Mouse (Mus musculus): ENCODE measurements around the gene Rangap1. TPM values are rescaled to one million over a fixed set of nuclear protein-coding genes. Genes with fewer than 3 reads are reported as not detected.

Gene Rangap1
- polyA plus RNA-seq, 3 experiments from 2014 or later, result 43.0 to 72.2 (median 45.8) TPM

DNA sequence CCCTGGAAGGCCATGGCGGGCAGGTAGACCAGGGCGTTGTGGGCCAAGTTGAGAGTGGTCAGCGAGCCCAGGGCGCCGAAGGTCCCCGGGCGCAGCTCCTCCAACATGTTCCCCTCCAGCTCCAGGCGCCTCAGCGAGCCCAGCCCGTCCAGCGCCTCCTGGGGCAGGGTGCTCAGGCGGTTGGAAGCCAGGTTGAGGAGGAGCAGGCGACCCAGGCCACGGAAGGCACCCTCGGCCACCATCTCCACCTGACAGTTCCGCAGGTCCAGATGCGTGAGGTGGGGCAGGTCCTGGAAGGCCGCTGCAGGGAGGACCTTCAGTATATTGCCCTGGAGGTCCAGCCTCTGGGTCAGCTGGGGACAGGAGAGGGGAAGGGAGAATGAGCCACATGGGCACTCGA is 50.4 kb downstream of the Rangap1 start:
- ATAC-seq, result no peak

- peak; percentile 56 for ATAC-seq
Measured at GRCm38 (mm10) chr15:81693967-81694881, 51.1 kb downstream of the Rangap1 start.

- peak; percentile 38 for ATAC-seq
Measured at GRCm38 (mm10) chr15:81693366-81693966, 51.9 kb downstream of the Rangap1 start.

- no peak for ATAC-seq
Measured at GRCm38 (mm10) chr15:81680301-81680805, 65.0 kb downstream of the Rangap1 start.

DNA sequence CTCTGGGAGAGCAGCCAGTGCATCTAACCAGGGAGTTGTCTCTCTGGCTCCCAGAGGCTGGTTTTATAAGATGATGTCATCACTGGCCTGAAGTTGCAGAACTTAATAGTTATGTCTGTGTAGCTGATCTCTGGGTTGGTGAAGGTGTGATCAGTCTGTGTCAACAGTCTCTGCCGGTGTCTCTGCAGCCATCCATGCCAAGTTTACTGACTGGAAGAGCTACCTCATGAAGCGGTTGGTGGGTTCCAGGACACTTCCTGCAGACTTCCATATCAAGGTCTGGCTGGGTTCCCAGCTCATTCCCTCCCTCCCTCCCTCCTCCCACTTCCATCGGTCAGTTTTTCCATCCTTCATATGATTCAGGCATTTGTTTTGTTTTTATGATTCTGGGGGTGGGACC is 68.7 kb downstream of the Rangap1 start:
- no peak for ATAC-seq

DNA sequence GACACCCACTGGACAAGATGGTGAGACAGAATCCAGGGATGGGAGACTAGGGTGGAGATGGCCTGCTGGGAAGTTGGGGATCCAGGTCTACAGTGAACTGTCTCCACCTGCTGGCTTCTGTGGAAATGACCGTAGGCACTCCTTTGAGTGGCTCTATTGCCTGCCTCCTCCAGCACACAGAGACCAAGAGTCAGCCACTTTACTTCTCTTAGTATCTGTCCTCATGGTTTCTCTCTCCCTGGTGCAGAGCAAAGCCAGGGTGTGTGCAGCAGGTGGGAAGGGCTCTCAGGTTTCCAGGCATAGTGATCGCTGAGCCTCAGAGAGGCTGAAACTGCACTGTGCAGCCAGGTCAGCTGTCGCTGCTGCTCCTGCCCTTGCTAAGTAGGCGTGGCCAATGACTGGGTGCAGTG is 75.1 kb downstream of the Rangap1 start:
- no peak for ATAC-seq

DNA sequence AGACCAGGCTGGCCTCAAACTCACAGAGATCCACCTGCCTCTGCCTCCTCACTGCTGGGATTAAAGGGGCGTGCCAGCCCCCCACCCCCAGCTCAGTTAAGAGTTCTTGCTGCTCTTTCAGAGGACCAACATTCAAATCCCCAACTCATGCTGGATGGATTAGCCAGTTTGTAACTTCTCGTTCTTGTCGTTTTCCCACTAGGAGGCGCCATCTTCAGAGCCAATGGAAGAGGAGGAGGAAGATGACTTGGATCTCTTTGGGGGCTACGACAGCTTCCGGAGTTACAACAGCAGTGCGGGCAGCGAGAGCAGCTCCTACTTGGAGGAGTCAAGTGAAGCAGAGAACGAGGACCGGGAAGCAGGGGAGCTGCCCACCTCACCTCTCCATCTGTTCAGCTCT is 78.4 kb downstream of the Rangap1 start:
- no peak for ATAC-seq

GRCm38 (mm10) chr15:81663697-81664561 is 81.4 kb downstream of the Rangap1 start, which contains the start of gene L3mbtl2:
TSS of gene L3mbtl2 (plus strand) at chr15:81663889.
- ATAC-seq, result peak; percentile 99

GRCm38 (mm10) chr15:81663281-81663680 is 82.0 kb downstream of the Rangap1 start:
- no peak for ATAC-seq

DNA sequence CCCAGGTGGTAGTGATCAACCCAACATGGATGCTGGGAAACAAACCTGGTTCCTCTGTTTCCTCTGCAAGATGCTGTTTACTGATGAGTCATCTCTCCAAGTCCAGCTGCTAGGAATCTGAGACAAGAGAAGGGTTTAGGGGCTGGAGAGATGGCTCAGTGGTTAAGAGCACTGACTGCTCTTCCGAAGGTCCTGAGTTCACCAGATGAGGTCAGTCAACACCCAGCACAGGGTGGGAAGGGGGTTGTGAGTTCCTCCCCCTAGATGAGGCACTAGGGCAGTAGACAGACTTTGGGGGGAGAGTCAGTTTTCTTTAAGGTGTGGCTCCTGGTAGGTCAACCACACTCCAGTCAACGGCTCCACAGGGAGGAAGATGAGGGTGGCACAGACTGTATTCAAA is 83.6 kb downstream of the Rangap1 start:
- no peak for ATAC-seq

Other genes with a start within 250 kb of the Rangap1 start
- gene Ep300, start 160.2 kb downstream of the Rangap1 start, polyA plus RNA-seq (2017; shearing (Covaris generic)), result 10 to 100 TPM; 16.1 to 20.2 (median 16.7) TPM
- 10 to 100 TPM; 23.1 to 24.7 (median 24.1) TPM for gene L3mbtl2, start 81.6 kb downstream of the Rangap1 start, polyA plus RNA-seq (2017; shearing (Covaris generic))
- 1 to 10 TPM; 1.0 to 2.6 (median 1.3) TPM for gene Chadl, start 48.2 kb downstream of the Rangap1 start, polyA plus RNA-seq (2017; shearing (Covaris generic))
- 1 to 10 TPM; 4.3 to 8.1 (median 5.7) TPM for gene Zc3h7b, start 473 bp downstream of the Rangap1 start, polyA plus RNA-seq (2017; shearing (Covaris generic))
- gene Tef, start 56.9 kb upstream of the Rangap1 start, polyA plus RNA-seq (2017; shearing (Covaris generic)), result 10 to 100 TPM in 1 of 3 experiments, 1 to 10 TPM in 2; 2.3 to 14.0 (median 8.8) TPM
- 10 to 100 TPM; 29.7 to 45.8 (median 34.0) TPM for gene Tob2, start 113.3 kb upstream of the Rangap1 start, polyA plus RNA-seq (2017; shearing (Covaris generic))
- gene Phf5a, start 126.4 kb upstream of the Rangap1 start, polyA plus RNA-seq (2017; shearing (Covaris generic)), result 100 to 1,000 TPM in 1 of 3 experiments, 10 to 100 TPM in 2; 79.6 to 117 (median 95.2) TPM
- 100 to 1,000 TPM in 1 of 3 experiments, 10 to 100 TPM in 2; 83.2 to 115 (median 93.9) TPM for gene Aco2, start 126.8 kb upstream of the Rangap1 start, polyA plus RNA-seq (2017; shearing (Covaris generic))
- 10 to 100 TPM; 17.4 to 28.3 (median 22.6) TPM for gene Polr3h, start 180.7 kb upstream of the Rangap1 start, polyA plus RNA-seq (2017; shearing (Covaris generic))
- gene Csdc2, start 191.2 kb upstream of the Rangap1 start, polyA plus RNA-seq (2017; shearing (Covaris generic)), result not detected
- gene Pmm1, start 215.4 kb upstream of the Rangap1 start, polyA plus RNA-seq (2017; shearing (Covaris generic)), result 10 to 100 TPM in 2 of 3 experiments, 1 to 10 TPM in 1; 9.3 to 33.3 (median 11.7) TPM
- not detected for gene 1700029P11Rik, start 235.0 kb upstream of the Rangap1 start, polyA plus RNA-seq (2017; shearing (Covaris generic))
- 10 to 100 TPM; 54.3 to 56.7 (median 54.4) TPM for gene Xrcc6, start 242.3 kb upstream of the Rangap1 start, polyA plus RNA-seq (2017; shearing (Covaris generic))

All from inflammation-experienced regulatory T-cells, adult 6 months (primary cell).